Comparison of ENCODE assay signal across 8 mouse cellular contexts in genomic region chr10:11343205-11344141, GRCm38 (mm10). TPM values are rescaled to one million over a fixed set of nuclear protein-coding genes. Genes with fewer than 3 reads are reported as not detected.
DNase-seq lines count a peak whose midpoint lies in the region; ATAC-seq and TF ChIP-seq lines count a peak whose summit lies in the region.

Epm2a (plus strand) TSS chr10:11343404.

- H3K27me3 ChIP-seq in ES-Bruce4 (ENCODE audit: control insufficient read depth, insufficient read depth, low read length, poor library complexity, severe bottlenecking): no peaks in the 10 kb centered on the region
- no peaks in the 10 kb centered on the region for H3K27me3 ChIP-seq in forebrain, embryonic 15.5 days
- H3K27me3 ChIP-seq in neural tube, embryonic 15.5 days (replicated peaks): no peaks in the 10 kb centered on the region

- no peaks in the 10 kb centered on the region for H3K36me3 ChIP-seq in ES-Bruce4 (ENCODE audit: control insufficient read depth, insufficient read depth, low read length, poor library complexity, severe bottlenecking)
- H3K36me3 ChIP-seq in forebrain, embryonic 15.5 days: no peaks in the 10 kb centered on the region
- no peaks in the 10 kb centered on the region for H3K36me3 ChIP-seq in neural tube, embryonic 15.5 days

- no peak for TF ChIP-seq EP300 in ES-Bruce4 (IDR thresholded peaks at IDR 0.05; ENCODE audit: insufficient read depth, low read depth, low read length)

- peak; percentile 31 for TF ChIP-seq POLR2A in ES-Bruce4 (IDR thresholded peaks at IDR 0.05; ENCODE audit: insufficient read depth, low read length)
- TF ChIP-seq POLR2A in lung, adult 2 months (IDR thresholded peaks at IDR 0.05; ENCODE audit: borderline replicate concordance, extremely low read depth, low read depth, low read length): peak; percentile 77; the same call in 1 of the 2 replicates

- H3K4me2 ChIP-seq in forebrain, embryonic 15.5 days (replicated peaks): peak within 1 kb of the TSS; percentile 53
- peak within 1 kb of the TSS; percentile 63 for H3K4me2 ChIP-seq in neural tube, embryonic 15.5 days

- peak within 1 kb of the TSS; percentile 100 for H3K4me3 ChIP-seq in ES-Bruce4 (ENCODE audit: low read depth, low read length)
- peak within 1 kb of the TSS; percentile 75 for H3K4me3 ChIP-seq in forebrain, embryonic 15.5 days
- peak within 1 kb of the TSS; percentile 76 for H3K4me3 ChIP-seq in lung, adult 2 months (replicated peaks; ENCODE audit: extremely low read depth, low read depth, low read length)
- H3K4me3 ChIP-seq in neural tube, embryonic 15.5 days (replicated peaks): peak within 1 kb of the TSS; percentile 63

- no peaks in the 10 kb centered on the region for H3K9me3 ChIP-seq in ES-Bruce4 (replicated peaks; ENCODE audit: control insufficient read depth, insufficient read depth, low read length, poor library complexity, severe bottlenecking)
- H3K9me3 ChIP-seq in forebrain, embryonic 15.5 days: no peaks in the 10 kb centered on the region
- H3K9me3 ChIP-seq in neural tube, embryonic 15.5 days (replicated peaks): no peaks in the 10 kb centered on the region; the same call in 1 of the 2 replicates

- no peak for TF ChIP-seq CTCF in ES-Bruce4 (IDR thresholded peaks at IDR 0.05; ENCODE audit: low read depth, low read length)
- TF ChIP-seq CTCF in lung, adult 2 months (IDR thresholded peaks at IDR 0.05; ENCODE audit: insufficient read depth, low read length): no peak

- DNase-seq in cerebellum, adult 11-12 months: peak; percentile 79
- peak; percentile 78 for DNase-seq in heart, postnatal 25 days (ENCODE audit: low spot score)
- DNase-seq in layer of hippocampus, adult 18-20 months (ENCODE audit: low spot score in 2 of 2): peak; percentile 55 to 84
- DNase-seq in lung, adult 2 months: peak; percentile 81
- DNase-seq in testis, postnatal 10 days (ENCODE audit: low spot score): peak; percentile 85

- WGBS in forebrain, embryonic 15.5 days: under 1% methylated on average over 103 of the region's 106 CpGs
- under 1% methylated on average over 100 of the region's 106 CpGs for WGBS in lung, adult 2 months
- WGBS in neural tube, embryonic 15.5 days: under 1% methylated on average over 98 of the region's 106 CpGs

- peak; percentile 98 for ATAC-seq in forebrain, embryonic 15.5 days (replicated peaks)
- ATAC-seq in neural tube, embryonic 15.5 days (ENCODE audit: low FRiP score): peak; percentile 97

- peak within 1 kb of the TSS; percentile 99 for H3K9ac ChIP-seq in ES-Bruce4 (ENCODE audit: low read depth, poor library complexity, severe bottlenecking)
- peak within 1 kb of the TSS; percentile 84 for H3K9ac ChIP-seq in forebrain, embryonic 15.5 days (replicated peaks)
- H3K9ac ChIP-seq in neural tube, embryonic 15.5 days (replicated peaks): peak within 1 kb of the TSS; percentile 90

- no peaks in the 10 kb centered on the region for H3K4me1 ChIP-seq in ES-Bruce4 (ENCODE audit: control insufficient read depth, insufficient read depth, low read length)
- peaks cover 7% of the 10 kb centered on the region for H3K4me1 ChIP-seq in forebrain, embryonic 15.5 days
- H3K4me1 ChIP-seq in lung, adult 2 months (ENCODE audit: control insufficient read depth, insufficient read depth, low read length): no peaks in the 10 kb centered on the region
- peaks cover 14% of the 10 kb centered on the region for H3K4me1 ChIP-seq in neural tube, embryonic 15.5 days

- intact Hi-C loops in heart, postnatal 25 days (cut with DNase I): loop anchor here (2.0 kb wide), 1 partner anchor 63 kb away; the partner anchor contains the start of gene Fbxo30

- H3K27ac ChIP-seq in ES-Bruce4 (ENCODE audit: insufficient read depth, low read length): peak within 1 kb of the TSS; percentile 65
- peak within 1 kb of the TSS; percentile 97 for H3K27ac ChIP-seq in forebrain, embryonic 15.5 days (replicated peaks)
- peak within 1 kb of the TSS; percentile 98 for H3K27ac ChIP-seq in neural tube, embryonic 15.5 days (replicated peaks)

RNA-seq across cellular contexts. Expression of gene Epm2a, which starts in this region (rescaled TPM):
- 1.8 TPM in 2 replicates for polyA plus RNA-seq in ES-Bruce4 (2011; ENCODE audit: insufficient read depth, insufficient read length, low read depth, missing spikeins)
- 0.48 and 0.63 TPM in 2 replicates for polyA plus RNA-seq in forebrain, embryonic 15.5 days (2015; fragmentation: Nextera tagmentation; extraction: Ambion mirVana)
- 10 to 100 TPM; 28.4 to 28.6 TPM for total RNA-seq in heart, postnatal 25 days (2021)
- 10 to 100 TPM; 30.2 to 32.2 TPM for total RNA-seq in layer of hippocampus, adult 18-20 months (2021)
- polyA plus RNA-seq in lung, adult 2 months (2012; rRNA removed): 9.1 and 10.0 TPM in 2 replicates
- polyA plus RNA-seq in neural tube, embryonic 15.5 days (2015; fragmentation: Nextera tagmentation; extraction: Ambion mirVana): 1.00 and 1.5 TPM in 2 replicates

Comparison
In these comparisons a context has a peak if more than half of its experiments do, and no peak if none do; other contexts are left out.
1. Peak in every context shown above with its lines: DNase-seq, ATAC-seq, H3K4me3 ChIP-seq and H3K27ac ChIP-seq.
2. Peak in ATAC-seq, H3K4me3 ChIP-seq, H3K27ac ChIP-seq, H3K9ac ChIP-seq and H3K4me2 ChIP-seq in forebrain, embryonic 15.5 days; RNA of the gene not detected or under 1 TPM.